Mouse (Mus musculus): ENCODE measurements around the gene Cdh23. TPM values are rescaled to one million over a fixed set of nuclear protein-coding genes. Genes with fewer than 3 reads are reported as not detected.
A peak's percentile ranks its signal among the peaks of the same experiment; 100 is the strongest.

The Cdh23 gene
- polyA plus RNA-seq, 1 experiment from 2014 or later, result 10.0 TPM

DNA sequence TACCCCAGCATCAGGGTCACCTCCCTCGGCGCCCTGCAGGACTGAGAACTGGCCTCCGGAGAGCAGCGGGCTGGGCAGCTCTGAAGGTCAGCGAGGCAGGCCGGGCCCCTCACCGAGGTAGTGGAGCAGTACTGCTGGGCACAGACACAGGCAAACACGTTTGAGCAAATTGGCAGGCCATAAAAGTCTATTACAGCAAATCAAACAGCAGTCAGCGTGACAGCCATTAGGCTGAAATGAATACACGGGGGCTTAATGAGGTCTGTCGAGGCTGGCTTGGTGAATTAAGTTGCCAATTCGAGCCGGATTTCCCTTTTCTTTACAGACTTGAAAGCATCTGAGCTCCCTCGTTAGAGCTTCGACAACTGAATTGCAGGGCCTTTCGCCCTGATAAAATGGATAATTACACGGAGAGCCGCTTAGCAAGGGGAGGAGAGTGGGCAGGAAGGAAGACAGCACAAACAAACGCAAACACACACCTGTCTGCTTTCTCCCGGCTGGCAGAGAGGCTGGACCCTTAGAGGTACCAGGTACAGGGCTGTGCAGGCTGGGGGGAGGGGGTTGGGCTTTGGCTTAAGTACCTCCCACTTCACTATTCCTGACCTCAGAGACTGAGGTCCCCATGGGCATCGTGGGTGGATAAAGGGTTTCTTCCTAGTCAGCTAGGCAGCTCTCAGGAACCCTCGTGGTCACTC is 103.3 kb downstream of the Cdh23 start:
- no peak overlapping the region for H3K4me3 ChIP-seq (replicated peaks)
- H3K36me3 ChIP-seq, result no peaks in the 10 kb centered on the region
- WGBS, result 2% methylated on average over 22 of the region's 22 CpGs
- H3K4me2 ChIP-seq, result peak overlapping the region; percentile 16; the same call in 1 of the 2 replicates
- H3K27me3 ChIP-seq (replicated peaks), result peaks cover 80% of the 10 kb centered on the region
- no peak overlapping the region for H3K9ac ChIP-seq (replicated peaks)
- peaks cover 34% of the 10 kb centered on the region for H3K4me1 ChIP-seq
- peak; percentile 43; the same call in 1 of the 2 replicates for ATAC-seq (ENCODE audit: low FRiP score)
- no peaks in the 10 kb centered on the region for H3K9me3 ChIP-seq (replicated peaks)
- H3K27ac ChIP-seq (replicated peaks), result 0 out of 2 replicates have a peak overlapping the region, but pooled peaks have one; percentile 7

DNA sequence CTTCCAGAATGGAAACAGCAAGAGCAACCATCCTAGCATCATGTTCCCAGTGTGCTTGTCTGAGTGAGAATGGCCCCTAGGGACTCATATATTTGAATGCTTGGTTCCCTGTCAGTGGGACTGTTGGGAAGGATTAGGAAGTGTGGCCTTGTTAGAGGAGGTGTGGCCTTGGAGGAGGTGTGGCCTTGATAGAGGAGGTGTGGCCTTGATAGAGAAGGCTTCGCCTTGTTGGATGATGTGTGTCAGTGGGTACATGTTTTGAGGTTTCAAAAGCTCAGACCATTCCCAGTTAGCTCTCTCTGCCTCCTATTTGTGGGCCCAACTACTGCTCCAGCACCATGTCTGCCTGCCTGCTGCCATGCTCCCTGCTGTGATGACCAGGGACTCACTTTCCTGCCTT is 105.0 kb downstream of the Cdh23 start:
- H3K4me3 ChIP-seq (replicated peaks), result no peak overlapping the region
- peaks cover 79% of the 10 kb centered on the region for H3K27me3 ChIP-seq (replicated peaks)
- no peak for ATAC-seq (ENCODE audit: low FRiP score)
- no peak overlapping the region for H3K9ac ChIP-seq (replicated peaks)
- no peak overlapping the region for H3K27ac ChIP-seq (replicated peaks)
- no peak overlapping the region for H3K4me2 ChIP-seq
- no peaks in the 10 kb centered on the region for H3K9me3 ChIP-seq (replicated peaks)
- peaks cover 34% of the 10 kb centered on the region for H3K4me1 ChIP-seq
- H3K36me3 ChIP-seq, result no peaks in the 10 kb centered on the region
- WGBS, result 82% methylated on average over 1 of the region's 1 CpGs

DNA sequence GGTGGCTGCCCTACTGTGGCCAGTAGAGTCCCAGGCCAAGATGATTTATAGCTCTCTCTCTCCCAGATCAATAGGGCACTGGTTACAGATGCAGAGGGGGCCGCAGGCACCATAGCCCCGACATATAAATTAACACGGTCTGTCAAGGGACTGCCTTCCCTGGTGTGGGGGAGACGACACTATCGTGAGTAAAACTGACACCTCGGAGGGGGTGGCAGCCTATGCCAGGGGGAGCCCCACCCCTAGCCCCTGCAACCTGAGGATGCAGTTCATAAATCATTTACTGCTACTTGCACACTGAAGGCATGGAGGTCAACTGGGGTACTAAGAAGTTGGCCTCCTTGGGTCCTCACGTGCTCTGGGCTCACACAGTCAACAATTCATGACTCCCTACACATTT is 106.0 kb downstream of the Cdh23 start:
- Histone ChIP-seq H3K27ac (replicated peaks) (no peak overlapping the region), H3K36me3 (no peaks in the 10 kb centered on the region), H3K9ac (replicated peaks) (no peak overlapping the region), H3K4me3 (replicated peaks) (no peak overlapping the region), H3K4me2 (no peak overlapping the region), H3K27me3 (replicated peaks) (peaks cover 79% of the 10 kb centered on the region), H3K4me1 (peaks cover 24% of the 10 kb centered on the region), H3K9me3 (replicated peaks) (no peaks in the 10 kb centered on the region)
- ATAC-seq (ENCODE audit: low FRiP score), result peak; percentile 21; the same call in 1 of the 2 replicates
- WGBS, result 21% methylated on average over 7 of the region's 7 CpGs

DNA sequence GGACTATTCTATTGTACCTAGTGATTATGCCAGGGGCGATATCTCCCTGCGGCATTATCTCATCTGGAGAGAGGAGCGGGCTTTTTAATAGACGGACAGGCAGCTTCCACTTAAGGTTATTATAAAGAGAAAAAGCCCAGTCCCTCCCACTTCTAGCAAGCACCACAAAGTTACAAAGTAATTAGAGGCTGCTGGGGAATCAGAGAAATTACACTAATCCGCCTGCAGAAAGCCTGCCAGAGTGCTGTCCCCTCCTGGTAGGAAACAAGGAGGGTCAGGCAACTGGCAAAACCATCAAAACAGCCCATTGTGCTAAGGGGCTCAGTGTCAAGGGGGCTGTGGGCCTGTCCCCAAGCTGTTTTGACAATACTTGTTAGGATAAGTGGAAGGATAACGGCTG is 110.6 kb downstream of the Cdh23 start:
- Histone ChIP-seq H3K4me3 (replicated peaks) (no peak overlapping the region), H3K9ac (replicated peaks) (no peak overlapping the region), H3K9me3 (replicated peaks) (no peaks in the 10 kb centered on the region), H3K36me3 (no peaks in the 10 kb centered on the region), H3K4me2 (no peak overlapping the region), H3K4me1 (peaks cover 4% of the 10 kb centered on the region; the same call in 1 of the 2 replicates), H3K27ac (replicated peaks) (no peak overlapping the region), H3K27me3 (replicated peaks) (peaks cover 89% of the 10 kb centered on the region)
- WGBS, result 55% methylated on average over 6 of the region's 6 CpGs
- ATAC-seq (ENCODE audit: low FRiP score), result no peak

DNA sequence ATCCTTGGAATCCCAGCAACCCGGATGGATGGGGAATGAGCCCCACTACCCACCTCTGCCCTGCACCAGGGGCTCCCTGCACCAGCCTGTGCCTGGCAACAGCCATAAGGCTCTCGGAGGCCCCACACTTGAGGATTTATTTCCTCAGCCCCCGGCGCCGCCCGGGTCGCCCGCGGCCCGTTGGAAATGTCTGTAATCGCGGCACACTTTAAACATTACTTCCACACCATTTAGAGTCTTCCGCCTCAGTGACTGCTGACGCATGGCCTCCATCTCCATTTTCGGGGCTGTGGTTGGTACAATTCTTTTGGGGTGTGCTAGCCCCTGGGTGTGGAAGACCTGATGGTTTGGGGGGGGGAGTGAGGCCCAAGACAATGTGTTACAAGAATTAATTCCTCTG is 113.3 kb downstream of the Cdh23 start:
- Histone ChIP-seq H3K36me3 (no peaks in the 10 kb centered on the region), H3K27ac (replicated peaks) (no peak overlapping the region), H3K27me3 (replicated peaks) (peaks cover 82% of the 10 kb centered on the region), H3K9ac (replicated peaks) (no peak overlapping the region), H3K4me1 (peaks cover 8% of the 10 kb centered on the region; the same call in 1 of the 2 replicates), H3K4me2 (peak overlapping the region; percentile 28; the same call in 1 of the 2 replicates), H3K4me3 (replicated peaks) (no peak overlapping the region), H3K9me3 (replicated peaks) (no peaks in the 10 kb centered on the region)
- WGBS, result 9% methylated on average over 15 of the region's 15 CpGs
- peak; percentile 40; the same call in 1 of the 2 replicates for ATAC-seq (ENCODE audit: low FRiP score)

DNA sequence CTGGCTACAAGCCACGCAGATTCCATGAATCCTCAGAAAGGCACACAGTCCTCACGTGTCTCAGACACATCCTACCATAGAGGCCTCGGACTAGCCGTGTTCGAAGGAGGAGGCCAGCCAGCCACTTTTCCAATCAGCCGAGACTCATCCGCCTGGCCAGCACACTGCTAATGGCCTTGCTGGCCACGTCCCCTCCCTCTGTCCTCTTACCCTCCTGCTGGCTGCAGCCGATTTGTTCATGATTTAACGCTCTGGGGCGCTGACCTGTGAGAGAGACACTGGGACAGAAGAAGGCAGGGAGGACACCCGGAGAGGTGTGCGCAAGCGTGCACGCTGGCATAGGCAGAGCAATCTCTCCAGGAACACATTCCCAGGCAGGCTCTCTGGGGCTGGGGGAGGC is 115.6 kb downstream of the Cdh23 start:
- peaks cover 77% of the 10 kb centered on the region for H3K27me3 ChIP-seq (replicated peaks)

DNA sequence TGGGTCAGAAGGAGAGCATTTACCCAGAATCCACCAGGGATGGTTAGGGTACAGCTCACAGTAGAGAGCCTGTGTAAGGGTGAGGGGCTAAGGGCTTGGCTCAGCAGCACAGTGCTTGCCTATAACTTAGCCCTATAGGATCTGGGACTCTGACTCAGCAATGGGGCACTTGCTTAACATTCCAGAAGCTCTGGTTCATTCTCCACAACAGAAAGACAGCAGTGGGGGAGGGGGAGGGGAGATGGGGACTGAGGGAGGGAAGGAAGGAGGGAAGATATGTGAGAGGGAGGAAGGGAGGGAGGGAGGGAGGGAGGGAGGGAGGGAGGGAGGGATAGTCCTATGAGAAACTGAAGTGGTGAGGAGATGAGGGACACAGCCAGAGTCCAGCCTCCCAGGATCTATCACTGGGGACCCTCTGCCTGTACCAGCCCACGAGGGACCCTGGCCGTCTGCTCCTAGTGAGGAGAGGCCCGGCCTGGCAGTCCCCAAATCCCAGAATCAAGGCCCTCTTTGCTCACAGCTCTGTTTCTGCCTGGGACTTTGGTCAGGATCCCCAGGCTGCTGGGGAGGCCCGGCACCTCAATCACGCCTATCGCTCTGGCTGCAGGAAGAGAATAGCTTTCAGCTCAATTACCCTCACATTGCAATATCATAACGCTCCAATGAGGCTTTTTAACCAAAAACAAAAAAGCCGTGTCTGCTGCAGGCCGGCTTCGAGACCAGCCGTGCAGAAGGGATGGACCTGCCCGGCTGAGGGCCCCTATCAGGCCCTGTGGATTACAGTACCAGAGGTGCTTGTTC is 117.4 kb downstream of the Cdh23 start:
- Histone ChIP-seq H3K27me3 (replicated peaks) (peaks cover 71% of the 10 kb centered on the region), H3K36me3 (no peaks in the 10 kb centered on the region), H3K27ac (replicated peaks) (no peak overlapping the region), H3K9me3 (replicated peaks) (no peaks in the 10 kb centered on the region), H3K4me2 (no peak overlapping the region), H3K9ac (replicated peaks) (no peak overlapping the region), H3K4me1 (peaks cover 16% of the 10 kb centered on the region), H3K4me3 (replicated peaks) (no peak overlapping the region)
- no peak for ATAC-seq (ENCODE audit: low FRiP score)
- WGBS, result 26% methylated on average over 12 of the region's 12 CpGs

More for the DNA sequence above, 115.6 kb downstream of the Cdh23 start:
- H3K9me3 ChIP-seq (replicated peaks), result no peaks in the 10 kb centered on the region
- no peak overlapping the region for H3K4me2 ChIP-seq
- ATAC-seq (ENCODE audit: low FRiP score), result no peak
- H3K27ac ChIP-seq (replicated peaks), result no peak overlapping the region
- peaks cover 16% of the 10 kb centered on the region for H3K4me1 ChIP-seq
- WGBS, result 47% methylated on average over 15 of the region's 15 CpGs
- H3K4me3 ChIP-seq (replicated peaks), result no peak overlapping the region
- no peaks in the 10 kb centered on the region for H3K36me3 ChIP-seq
- H3K9ac ChIP-seq (replicated peaks), result no peak overlapping the region

DNA sequence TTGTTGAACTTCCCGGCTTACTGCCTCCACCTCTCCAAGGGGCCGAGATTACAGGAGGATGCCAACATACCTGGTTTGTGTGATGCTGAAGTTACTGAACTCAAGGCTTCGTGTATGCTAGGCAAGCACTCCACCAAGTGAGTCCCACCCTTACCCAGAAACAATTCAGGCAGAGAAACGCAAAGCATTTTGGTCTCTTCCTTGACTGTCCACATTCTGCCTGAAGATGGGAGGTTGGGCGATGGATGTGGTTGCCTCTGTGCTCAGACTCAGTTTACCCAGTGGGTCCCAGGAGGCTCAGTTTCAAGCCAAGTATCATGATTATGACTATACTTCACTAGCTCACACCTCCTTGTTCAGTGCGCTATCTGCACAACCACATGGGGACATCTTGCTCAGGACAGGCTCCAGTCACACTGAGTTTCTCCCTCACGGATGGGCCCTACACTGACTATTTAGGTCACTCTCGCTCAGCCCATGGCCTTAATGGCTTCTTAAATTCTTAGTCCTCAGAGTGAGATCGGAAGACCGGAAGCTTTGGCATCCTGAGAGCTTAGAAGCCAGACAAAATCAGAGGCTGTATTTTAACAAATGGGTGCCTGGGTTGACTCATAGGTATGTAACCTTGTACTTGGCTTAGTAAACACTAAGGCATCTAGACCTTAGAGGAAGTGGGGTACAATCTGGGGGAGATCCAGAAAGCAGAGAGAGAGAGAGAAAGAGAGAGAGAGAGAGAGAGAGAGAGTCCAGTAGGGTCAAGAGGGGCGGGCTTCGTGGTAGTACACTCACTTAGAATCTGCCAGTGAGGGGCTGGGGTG is 118.2 kb downstream of the Cdh23 start:
- H3K4me1 ChIP-seq, result peaks cover 16% of the 10 kb centered on the region
- H3K27me3 ChIP-seq (replicated peaks), result peaks cover 67% of the 10 kb centered on the region
- no peak overlapping the region for H3K4me2 ChIP-seq
- no peaks in the 10 kb centered on the region for H3K36me3 ChIP-seq
- no peak overlapping the region for H3K27ac ChIP-seq (replicated peaks)
- no peak for ATAC-seq (ENCODE audit: low FRiP score)
- WGBS, result 88% methylated on average over 12 of the region's 12 CpGs
- no peak overlapping the region for H3K9ac ChIP-seq (replicated peaks)
- no peaks in the 10 kb centered on the region for H3K9me3 ChIP-seq (replicated peaks)
- H3K4me3 ChIP-seq (replicated peaks), result no peak overlapping the region

DNA sequence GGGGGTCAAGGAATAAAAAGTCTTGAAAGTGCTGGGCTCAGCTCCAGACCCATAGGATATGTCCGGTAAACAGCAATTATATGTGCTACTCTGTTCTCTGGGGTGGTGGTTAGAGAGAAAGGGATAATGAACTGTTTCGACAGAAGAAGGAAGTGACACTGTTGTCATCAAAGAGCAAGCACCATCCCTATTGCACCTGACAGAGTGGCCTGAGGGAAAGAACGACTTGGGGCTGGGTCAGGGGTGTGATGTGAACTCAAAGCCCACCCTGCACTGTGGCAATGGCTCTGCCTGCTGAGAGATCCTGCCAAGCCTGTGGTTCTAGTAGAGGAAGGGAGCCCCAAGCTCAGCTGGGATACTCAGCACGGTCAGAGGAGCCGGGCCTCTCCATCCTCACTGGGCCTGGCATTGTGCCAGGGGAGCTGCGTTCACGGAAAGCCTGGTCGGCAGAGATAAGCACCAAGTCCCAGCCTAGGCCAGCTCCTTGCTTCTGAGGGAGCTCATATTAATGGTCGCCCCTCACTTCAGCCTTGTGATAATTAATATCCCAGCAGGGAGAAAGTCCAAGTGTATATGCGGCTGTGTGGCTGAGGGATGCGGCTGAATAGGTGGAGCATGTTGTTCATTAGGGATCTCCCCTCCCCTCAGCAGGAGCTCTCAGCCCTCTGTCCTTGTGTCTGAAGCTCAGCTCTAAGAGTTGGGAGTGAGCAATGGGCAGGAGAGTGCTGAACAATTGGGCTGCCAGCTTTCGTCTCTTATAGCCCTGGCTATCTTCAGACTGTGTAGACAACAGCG is 119.0 kb downstream of the Cdh23 start:
- Histone ChIP-seq H3K9me3 (replicated peaks) (no peaks in the 10 kb centered on the region), H3K27me3 (replicated peaks) (peaks cover 64% of the 10 kb centered on the region), H3K27ac (replicated peaks) (no peak overlapping the region), H3K4me2 (no peak overlapping the region), H3K36me3 (no peaks in the 10 kb centered on the region), H3K4me3 (replicated peaks) (no peak overlapping the region), H3K4me1 (peaks cover 12% of the 10 kb centered on the region), H3K9ac (replicated peaks) (no peak overlapping the region)
- no peak; the same call in 1 of the 2 replicates for ATAC-seq (ENCODE audit: low FRiP score)
- WGBS, result 44% methylated on average over 13 of the region's 13 CpGs

DNA sequence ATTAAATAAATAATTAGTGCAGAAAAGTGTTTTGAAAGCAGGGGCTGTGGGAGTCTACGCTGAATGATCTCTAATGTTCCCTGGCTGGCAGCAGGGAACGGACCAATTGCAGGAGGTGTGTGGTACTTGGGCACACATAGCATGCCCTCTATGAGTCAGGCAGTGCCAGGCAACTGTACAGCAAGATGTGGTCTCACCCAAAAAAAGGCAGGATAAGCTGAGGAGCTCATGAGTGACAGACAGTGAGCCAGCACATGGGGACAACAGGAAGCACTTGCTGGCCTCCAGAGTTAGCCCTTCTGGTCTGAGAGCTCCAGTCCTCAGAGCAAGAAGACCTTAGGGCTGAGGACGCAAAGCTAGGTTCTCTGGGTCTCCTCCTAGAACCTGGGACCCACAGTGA is 121.4 kb downstream of the Cdh23 start:
- ATAC-seq (ENCODE audit: low FRiP score), result no peak
- peaks cover 48% of the 10 kb centered on the region for H3K27me3 ChIP-seq (replicated peaks)
- WGBS, result 88% methylated on average over 3 of the region's 3 CpGs

DNA sequence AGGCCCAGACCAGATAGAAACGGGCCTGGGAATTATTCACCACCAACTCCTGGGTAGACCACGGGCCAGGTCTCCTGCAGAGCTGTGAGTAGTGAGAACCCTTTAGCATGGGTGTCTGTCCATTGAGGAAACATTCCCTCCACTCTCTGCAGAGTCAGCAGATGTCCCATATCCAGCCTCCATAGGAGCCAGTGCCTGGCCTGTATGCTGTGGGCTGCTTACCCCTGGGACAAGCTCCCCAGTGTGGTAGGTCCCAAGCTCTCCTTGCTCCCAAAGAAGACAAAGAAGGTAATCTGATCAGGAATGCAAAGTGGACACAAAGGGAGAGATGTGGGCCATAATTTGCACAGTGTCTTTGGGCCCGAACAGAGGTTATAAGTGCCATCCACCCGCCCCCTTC is 124.8 kb downstream of the Cdh23 start:
- H3K9ac ChIP-seq (replicated peaks), result no peak overlapping the region
- H3K27ac ChIP-seq (replicated peaks), result no peak overlapping the region
- H3K27me3 ChIP-seq (replicated peaks), result peaks cover 55% of the 10 kb centered on the region
- H3K4me1 ChIP-seq, result peaks cover 10% of the 10 kb centered on the region
- 51% methylated on average over 4 of the region's 4 CpGs for WGBS
- no peak; the same call in 1 of the 2 replicates for ATAC-seq (ENCODE audit: low FRiP score)
- H3K4me3 ChIP-seq (replicated peaks), result no peak overlapping the region
- no peaks in the 10 kb centered on the region for H3K36me3 ChIP-seq
- H3K4me2 ChIP-seq, result no peak overlapping the region
- no peaks in the 10 kb centered on the region for H3K9me3 ChIP-seq (replicated peaks)

More for the DNA sequence above, 121.4 kb downstream of the Cdh23 start:
- no peaks in the 10 kb centered on the region for H3K9me3 ChIP-seq (replicated peaks)
- H3K36me3 ChIP-seq, result no peaks in the 10 kb centered on the region
- H3K4me1 ChIP-seq, result peaks cover 17% of the 10 kb centered on the region
- no peak overlapping the region for H3K9ac ChIP-seq (replicated peaks)
- no peak overlapping the region for H3K4me3 ChIP-seq (replicated peaks)
- H3K4me2 ChIP-seq, result no peak overlapping the region
- H3K27ac ChIP-seq (replicated peaks), result no peak overlapping the region

Measured in neural tube, embryonic 15.5 days (tissue).